Mouse (Mus musculus) G1E-ER4 (cell line): ENCODE results near the gene Rgl2. TPM values are rescaled to one million over a fixed set of nuclear protein-coding genes. Genes with fewer than 3 reads are reported as not detected.

Experiments
- GATA1 ChIP-seq: IDR thresholded peaks from one replicate; pipeline ENCODE4 v1.8.0; 2012; ENCODE audit warnings: low read length, inconsistent platforms
- polyA plus RNA-seq: library from polyadenylated mRNA; stranded (reverse); fragments of >175 nt; gene quantifications from 2 replicates; pipeline ENCODE4 v1.2.3, GENCODE M21; 2012

Rgl2 gene
- polyA plus RNA-seq, 1 experiment = 127 TPM

DNA sequence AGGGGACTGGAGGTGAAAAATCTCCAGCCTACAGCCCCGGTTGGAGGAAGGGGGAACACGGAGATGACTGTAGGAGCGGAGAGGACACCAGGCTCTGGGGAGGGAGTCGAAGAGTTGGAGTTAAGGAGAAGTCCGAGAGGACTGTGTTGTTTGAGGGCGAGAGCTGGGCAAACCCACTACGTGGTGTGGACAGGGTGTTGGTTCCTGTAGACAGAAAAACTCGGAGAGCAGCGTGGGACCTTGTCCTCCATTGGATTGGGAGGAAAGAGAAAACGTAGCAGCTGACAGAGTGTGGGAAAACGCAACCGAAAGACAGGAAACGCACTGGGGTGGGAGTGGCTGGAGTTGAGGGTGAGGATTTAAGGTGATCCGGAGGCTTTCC is 19.5 kb upstream of the Rgl2 start:
- TF ChIP-seq GATA1 = no peak

DNA sequence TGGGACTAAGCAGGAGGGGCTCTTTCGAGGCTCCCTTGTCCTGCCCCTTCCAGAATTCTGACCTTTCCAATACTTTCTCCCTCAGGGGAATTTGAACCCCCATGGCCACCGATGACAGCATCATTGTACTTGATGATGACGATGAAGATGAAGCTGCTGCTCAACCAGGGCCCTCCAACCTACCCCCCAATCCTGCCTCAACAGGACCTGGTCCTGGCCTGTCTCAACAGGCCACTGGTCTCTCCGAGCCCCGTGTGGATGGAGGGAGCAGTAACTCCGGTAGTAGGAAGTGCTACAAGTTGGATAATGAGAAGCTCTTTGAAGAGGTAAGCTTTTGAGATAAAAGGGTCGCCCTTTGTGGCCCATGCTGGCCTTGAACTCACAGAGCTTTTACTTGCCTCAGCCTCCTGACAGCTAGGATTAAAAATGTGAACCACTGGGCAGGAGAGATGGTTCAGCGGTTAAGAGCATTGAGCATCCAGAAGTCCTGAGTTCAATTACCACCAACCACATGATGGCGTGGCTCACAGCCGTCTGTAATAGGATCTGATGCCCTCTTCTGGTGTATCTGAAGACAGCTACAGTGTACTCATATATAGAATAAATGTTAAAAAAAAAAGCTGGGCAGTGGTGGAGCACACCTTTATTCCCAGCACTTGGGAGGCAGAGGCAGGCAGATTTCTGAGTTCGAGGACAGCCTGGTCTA is 18.8 kb upstream of the Rgl2 start:
- TF ChIP-seq GATA1 = no peak

DNA sequence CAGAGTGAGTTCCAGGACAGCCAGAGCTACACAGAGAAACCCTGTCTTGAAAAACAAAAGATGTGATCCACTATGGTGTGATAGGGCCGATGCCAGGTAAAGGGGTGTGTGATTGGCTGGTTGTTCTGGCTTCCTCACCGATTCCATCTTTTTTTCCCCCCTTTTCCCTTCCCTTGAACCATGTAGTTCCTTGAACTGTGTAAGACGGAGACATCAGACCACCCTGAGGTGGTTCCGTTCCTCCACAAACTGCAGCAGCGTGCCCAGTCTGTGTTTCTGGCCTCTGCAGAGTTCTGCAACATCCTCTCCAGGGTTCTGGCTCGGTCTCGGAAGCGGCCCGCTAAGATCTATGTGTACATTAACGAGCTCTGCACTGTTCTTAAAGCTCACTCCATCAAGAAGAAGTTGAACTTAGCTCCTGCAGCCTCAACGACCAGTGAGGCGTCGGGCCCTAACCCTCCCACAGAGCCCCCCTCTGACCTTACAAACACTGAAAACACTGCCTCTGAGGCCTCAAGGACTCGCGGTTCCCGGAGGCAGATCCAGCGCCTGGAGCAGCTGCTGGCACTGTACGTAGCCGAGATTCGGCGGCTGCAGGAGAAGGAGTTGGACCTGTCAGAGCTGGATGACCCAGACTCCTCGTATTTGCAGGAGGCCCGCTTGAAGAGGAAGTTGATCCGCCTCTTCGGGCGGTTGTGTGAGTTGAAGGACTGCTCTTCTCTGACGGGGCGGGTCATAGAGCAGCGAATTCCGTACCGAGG is 18.1 kb upstream of the Rgl2 start:
- no peak for TF ChIP-seq GATA1

DNA sequence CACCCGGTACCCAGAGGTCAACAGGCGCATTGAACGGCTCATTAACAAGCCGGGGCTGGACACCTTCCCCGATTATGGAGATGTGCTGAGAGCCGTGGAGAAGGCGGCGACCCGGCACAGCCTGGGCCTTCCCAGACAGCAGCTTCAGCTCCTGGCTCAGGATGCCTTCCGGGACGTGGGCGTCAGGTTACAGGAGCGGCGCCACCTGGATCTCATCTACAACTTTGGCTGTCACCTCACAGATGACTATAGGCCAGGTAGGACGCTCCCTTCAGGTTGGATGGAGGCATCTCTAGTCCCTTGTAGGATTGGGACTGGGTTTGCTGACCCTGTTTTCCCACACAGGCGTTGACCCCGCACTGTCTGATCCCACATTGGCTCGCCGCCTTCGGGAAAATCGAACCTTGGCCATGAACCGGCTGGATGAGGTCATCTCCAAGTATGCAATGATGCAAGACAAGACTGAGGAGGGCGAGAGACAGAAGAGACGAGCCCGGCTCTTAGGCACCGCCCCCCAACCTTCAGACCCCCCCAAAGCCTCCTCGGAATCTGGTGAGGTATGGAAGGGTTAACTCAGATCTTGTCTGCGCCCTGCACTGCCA is 17.4 kb upstream of the Rgl2 start:
- no peak for TF ChIP-seq GATA1

DNA sequence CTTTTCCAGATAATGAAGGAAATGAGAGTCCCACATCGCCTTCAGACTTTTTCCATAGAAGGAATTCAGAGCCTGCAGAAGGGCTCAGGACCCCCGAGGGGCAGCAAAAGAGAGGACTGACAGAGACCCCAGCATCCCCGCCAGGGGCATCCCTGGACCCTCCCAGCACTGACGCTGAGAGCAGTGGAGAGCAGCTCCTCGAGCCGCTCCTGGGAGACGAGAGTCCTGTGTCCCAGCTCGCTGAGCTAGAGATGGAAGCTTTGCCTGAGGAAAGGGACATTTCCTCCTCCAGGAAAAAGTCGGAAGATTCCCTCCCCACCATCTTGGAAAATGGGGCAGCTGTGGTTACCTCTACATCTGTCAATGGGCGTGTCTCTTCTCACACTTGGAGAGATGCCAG is 16.1 kb upstream of the Rgl2 start:
- no peak for TF ChIP-seq GATA1

DNA sequence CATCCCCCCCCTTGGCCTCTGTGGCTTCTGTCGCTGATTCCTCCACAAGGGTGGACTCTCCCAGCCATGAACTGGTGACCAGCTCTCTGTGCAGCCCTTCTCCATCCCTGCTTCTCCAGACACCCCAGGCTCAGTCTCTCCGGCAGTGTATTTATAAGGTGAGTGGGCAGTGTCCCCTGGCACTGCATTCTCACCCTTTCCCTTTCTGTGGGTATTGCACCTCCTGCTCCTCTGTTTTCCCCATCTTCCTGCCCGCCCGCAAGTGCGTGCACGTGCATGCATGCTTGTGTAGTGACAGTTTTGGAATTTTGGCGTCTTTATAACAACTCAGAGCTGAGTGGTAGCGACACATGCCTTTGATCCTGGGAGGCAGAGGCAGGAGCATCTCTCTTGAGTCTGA is 15.4 kb upstream of the Rgl2 start:
- no peak for TF ChIP-seq GATA1

DNA sequence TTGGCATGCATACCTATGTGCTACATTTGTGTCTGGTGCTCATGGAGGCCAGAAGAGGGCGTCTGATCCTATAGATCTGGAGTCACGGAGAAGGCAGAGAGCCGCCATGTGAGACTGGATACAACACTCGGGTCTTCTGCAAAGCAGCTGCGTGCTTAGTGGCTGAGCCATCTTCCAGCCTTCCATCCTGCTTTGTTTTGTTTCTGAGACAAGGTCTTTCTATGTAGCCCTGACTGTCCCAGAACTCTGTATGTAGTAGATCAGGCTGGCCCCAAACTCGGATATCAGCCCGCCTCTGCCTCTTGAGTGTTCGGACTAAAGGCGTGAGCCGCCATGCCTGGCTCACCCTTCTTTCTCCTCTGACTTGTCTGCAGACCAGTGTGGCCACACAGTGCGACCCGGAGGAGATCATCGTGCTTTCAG is 14.4 kb upstream of the Rgl2 start:
- no peak for TF ChIP-seq GATA1

DNA sequence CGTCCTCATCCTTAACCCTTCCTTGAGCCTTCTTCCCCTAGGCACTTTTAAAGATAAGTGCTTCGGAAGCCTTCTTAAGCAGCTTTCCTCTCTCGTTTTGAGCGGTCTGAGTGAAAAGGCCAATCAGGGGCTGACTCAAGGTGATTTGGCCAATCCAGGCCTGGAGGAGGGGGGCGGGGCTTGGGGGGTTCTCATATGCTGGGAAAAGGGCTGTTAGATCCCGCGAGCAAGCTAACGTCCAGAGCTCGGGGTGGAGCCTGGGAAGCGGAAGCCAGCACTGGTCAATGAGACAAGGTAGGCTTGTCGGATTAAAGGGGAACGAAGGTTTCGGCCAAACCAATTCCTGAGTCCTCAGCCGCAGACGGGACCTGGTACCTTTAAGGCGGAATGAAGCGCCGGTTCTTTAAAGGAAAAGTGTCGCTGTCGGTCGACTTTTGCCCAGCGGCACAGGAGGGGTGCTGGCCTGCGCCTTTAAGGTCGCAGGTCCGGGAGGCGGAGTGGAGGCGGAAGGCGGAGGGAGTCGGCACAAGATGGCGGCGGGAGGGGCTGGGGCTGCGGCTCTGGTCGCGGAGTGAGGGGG is 13.6 kb upstream of the Rgl2 start, which contains the start of the genes Tapbp and Zbtb22:
Gene Tapbp, plus strand, starts transcription at position 229 of the 580 bp plus-strand sequence.
Gene Zbtb22, plus strand, starts transcription at position 234 of the 580 bp plus-strand sequence.
- TF ChIP-seq GATA1 = no peak

DNA sequence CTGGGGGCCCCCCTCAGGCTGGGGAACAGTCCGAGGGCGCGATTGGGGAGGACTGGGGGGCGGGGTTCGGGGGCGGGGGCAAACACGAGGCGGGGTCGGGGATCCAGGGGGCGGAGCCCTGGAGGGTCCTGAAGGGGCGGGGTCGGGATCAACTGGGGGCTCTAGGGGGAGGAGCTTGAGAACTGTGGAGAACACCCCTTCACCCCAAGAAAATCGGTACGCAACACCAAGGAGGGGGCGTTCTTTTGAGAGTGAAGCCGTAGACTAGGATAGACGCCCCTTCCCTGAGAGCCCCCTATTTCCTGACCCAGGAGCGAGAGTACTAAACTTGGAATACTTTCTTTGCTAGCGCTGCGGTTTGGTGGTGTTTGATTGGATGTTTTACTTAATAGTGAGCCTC is 13.0 kb upstream of the Rgl2 start:
- TF ChIP-seq GATA1 = no peak

DNA sequence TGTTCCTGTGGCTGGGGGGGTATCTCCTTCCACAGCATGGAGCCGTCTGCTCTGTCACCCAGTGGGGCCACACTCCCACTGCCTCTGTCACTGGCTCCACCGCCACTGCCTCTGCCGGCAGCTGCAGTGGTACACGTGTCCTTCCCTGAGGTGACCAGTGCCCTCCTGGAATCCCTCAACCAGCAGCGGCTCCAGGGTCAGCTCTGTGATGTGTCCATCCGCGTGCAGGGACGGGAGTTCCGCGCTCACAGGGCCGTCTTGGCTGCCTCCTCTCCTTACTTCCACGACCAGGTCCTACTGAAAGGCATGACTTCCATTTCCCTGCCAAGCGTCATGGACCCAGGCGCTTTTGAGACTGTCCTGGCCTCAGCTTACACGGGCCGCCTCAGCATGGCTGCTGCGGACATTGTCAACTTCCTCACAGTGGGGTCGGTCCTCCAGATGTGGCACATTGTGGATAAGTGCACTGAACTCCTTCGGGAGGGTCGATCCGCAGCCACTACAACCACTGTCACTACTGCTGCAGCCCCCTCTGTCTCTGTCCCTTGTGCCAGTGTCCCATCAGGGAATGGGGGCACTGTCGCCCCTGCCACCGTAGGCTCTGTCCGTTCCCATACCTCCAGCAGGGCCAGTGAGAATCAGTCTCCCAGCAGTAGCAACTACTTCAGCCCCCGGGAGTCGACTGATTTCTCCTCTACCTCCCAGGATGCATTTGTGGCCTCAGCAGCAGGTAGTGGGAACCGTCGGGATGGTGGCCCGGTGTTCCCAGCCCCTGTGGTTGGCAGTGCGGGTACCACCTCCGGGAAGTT is 12.3 kb upstream of the Rgl2 start:
- TF ChIP-seq GATA1 = no peak

DNA sequence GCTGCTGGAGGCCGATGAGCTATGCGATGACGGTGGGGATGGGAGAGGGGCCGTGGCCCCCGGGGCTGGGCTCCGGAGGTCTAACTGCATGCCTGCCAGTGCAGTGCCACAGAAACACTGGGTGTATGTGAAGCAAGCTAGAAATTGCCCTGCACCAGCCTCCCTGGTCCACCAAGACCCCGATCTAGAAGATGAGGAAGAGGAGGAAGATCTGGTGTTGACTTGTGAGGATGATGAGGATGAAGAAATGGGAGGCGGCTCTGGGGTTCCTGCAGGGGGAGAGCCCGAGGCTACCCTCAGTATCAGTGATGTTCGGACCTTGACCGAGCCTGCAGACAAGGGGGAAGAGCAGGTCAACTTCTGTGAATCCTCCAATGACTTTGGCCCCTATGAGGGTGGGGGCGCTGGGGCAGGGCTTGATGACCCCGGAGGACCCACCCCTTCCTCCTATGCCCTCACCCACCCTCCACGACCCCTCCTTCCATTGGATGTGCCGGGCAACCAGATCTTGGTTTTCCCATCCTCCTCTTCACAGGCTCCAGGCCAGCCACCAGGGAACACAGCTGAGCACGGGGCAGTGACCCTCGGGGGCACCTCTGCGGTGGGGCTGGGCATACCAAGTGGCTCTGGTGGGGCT is 11.6 kb upstream of the Rgl2 start:
- no peak for TF ChIP-seq GATA1

DNA sequence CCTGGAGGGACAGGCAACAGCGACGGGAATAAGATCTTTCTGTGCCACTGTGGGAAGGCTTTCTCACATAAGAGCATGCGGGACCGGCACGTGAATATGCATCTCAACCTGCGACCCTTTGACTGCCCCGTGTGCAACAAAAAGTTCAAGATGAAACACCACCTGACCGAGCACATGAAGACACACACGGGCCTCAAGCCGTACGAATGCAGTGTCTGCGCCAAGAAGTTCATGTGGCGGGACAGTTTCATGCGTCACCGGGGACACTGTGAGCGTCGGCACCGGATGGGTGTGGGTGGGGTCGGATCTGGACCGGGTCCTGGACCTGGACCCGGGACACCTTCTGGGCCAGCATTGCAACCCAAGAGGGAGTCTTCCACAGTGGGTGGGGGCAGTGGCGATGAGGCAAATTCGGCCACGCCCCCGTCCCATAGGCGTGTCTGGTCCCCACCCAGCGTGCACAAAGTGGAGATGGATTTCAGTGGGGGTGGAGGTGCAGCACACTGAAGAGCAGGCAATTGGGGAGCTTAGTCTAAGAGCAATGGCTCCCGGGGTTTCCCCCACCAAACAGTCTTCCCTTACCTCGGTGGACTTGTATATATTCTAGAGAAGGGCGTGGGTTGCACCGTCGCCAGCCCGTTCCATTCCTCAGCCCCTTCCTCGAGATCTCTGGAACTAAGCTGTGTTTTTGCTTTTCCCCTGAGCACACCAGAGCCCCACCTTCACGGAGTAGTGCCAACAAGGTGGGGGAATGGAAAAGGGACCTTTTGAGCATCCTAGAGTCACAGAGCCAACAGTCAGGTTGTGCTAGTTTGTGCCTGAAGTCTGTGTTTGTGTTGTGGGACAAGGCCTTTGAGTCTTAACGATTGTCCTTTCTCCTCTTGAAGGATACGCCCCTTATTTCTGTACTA is 10.8 kb upstream of the Rgl2 start:
- TF ChIP-seq GATA1 = no peak

DNA sequence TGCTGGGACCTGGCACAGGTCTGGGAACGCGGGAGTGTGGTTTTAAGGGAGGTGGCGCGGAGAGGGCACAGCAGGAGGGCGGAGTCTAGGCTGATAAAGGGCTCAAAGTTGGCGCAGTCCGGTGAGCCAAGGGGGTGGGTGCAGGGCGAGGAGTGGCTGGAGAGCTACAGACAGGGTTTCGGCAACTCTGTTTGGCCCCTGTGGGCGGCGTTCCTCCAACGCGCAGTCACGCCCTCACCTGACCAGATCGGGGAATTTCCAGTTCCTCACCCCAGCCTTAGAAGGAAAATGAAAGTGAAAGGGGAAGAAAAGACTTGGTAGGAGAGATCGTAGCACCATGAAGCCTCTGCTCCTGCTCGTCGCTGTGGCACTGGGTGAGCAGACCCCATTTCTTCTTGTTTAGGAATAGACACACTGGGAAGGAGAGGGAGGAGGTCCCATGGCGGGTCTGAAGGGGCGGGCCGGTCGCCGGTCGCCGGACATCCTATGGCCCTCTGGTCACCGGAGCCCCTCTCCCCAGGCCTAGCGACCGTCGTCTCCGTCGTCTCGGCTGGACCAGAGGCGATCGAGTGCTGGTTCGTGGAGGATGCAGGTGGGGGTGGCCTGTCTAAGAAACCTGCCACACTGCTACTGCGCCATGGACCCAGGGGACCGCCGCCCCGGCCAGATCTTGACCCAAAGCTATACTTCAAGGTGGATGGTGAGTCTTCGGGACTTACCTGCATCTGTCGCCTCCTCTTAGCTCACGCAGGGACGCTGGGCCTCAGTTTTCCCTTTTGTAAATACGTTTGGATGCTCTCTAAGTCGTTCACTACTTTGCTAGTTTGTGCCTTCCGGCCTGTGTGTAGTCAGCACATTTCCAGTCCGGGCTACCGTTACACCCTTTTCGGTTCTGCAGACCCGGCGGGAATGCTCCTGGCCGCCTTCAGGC is 9.7 kb upstream of the Rgl2 start:
- no peak for TF ChIP-seq GATA1
